Mouse (Mus musculus): Measurements from ENCODE around the gene Slc48a1. TPM values are rescaled to one million over a fixed set of nuclear protein-coding genes. Genes with fewer than 3 reads are reported as not detected.

The Slc48a1 gene
- total RNA-seq (2018; cell fraction: chromatin; rRNA removed), result 10 to 100 TPM in 23 of 26 experiments, 1 to 10 TPM in 3; 5.9 to 65.0 (median 26.1) TPM
- total RNA-seq (2018; cell fraction: cytosol; rRNA removed), result 100 to 1,000 TPM; 109 to 241 (median 184) TPM
- total RNA-seq (2018; cell fraction: nucleus; rRNA removed), result 100 to 1,000 TPM in 5 of 26 experiments, 10 to 100 TPM in 21; 24.4 to 186 (median 60.9) TPM
- 221 to 258 TPM (median 233 TPM) in 3 replicates for polyA plus RNA-seq (2018)

- H3K79me2 ChIP-seq (ENCODE audit: inconsistent target), result no peaks in the 10 kb centered on the region
- H3K36me3 ChIP-seq (ENCODE audit: inconsistent target), result no peaks in the 10 kb centered on the region
- no peak within 1 kb of the TSS for H3K4me3 ChIP-seq (ENCODE audit: inconsistent target)
- WGBS (ENCODE audit: missing documents), result 92% methylated on average over 7 of the region's 8 CpGs
- H3K27ac ChIP-seq, result no peak within 1 kb of the TSS
These were observed at the start of gene Slc48a1 for GRCm38 (mm10) chr15:97778311-97779098. Gene Slc48a1, plus strand, starts transcription at chr15:97778520.

GRCm38 (mm10) chr15:97728804-97729203 is 49.5 kb upstream of the Slc48a1 start:
- H3K36me3 ChIP-seq (ENCODE audit: inconsistent target), result no peaks in the 10 kb centered on the region
- no peaks in the 10 kb centered on the region for H3K79me2 ChIP-seq (ENCODE audit: inconsistent target)
- 63% methylated on average over 7 of the region's 7 CpGs for whole genome bisulfite sequencing (ENCODE audit: missing documents)
- no peak overlapping the region for H3K27ac ChIP-seq
- no peak overlapping the region for H3K4me3 ChIP-seq (ENCODE audit: inconsistent target)

GRCm38 (mm10) chr15:97730365-97730764 is 48.0 kb upstream of the Slc48a1 start:
- Histone ChIP-seq H3K79me2 (ENCODE audit: inconsistent target) (no peaks in the 10 kb centered on the region), H3K36me3 (ENCODE audit: inconsistent target) (no peaks in the 10 kb centered on the region), H3K4me3 (ENCODE audit: inconsistent target) (no peak overlapping the region), H3K27ac (no peak overlapping the region)
- WGBS (ENCODE audit: missing documents), result 89% methylated on average over 6 of the region's 6 CpGs

GRCm38 (mm10) chr15:97731111-97731510 is 47.2 kb upstream of the Slc48a1 start, which contains the start of gene Endou:
Gene Endou, minus strand, starts transcription at chr15:97731339.
- Histone ChIP-seq H3K4me3 (ENCODE audit: inconsistent target) (no peak within 1 kb of the TSS), H3K79me2 (ENCODE audit: inconsistent target) (no peaks in the 10 kb centered on the region), H3K27ac (no peak within 1 kb of the TSS), H3K36me3 (ENCODE audit: inconsistent target) (no peaks in the 10 kb centered on the region)
- WGBS (ENCODE audit: missing documents), result 72% methylated on average over 8 of the region's 8 CpGs

GRCm38 (mm10) chr15:97731988-97732387 is 46.3 kb upstream of the Slc48a1 start:
- H3K27ac ChIP-seq, result no peak overlapping the region
- no peaks in the 10 kb centered on the region for H3K79me2 ChIP-seq (ENCODE audit: inconsistent target)
- no peak overlapping the region for H3K4me3 ChIP-seq (ENCODE audit: inconsistent target)
- H3K36me3 ChIP-seq (ENCODE audit: inconsistent target), result no peaks in the 10 kb centered on the region
- 94% methylated on average over 11 of the region's 11 CpGs for WGBS (ENCODE audit: missing documents)

- no peak overlapping the region for H3K4me3 ChIP-seq (ENCODE audit: inconsistent target)
- no peaks in the 10 kb centered on the region for H3K36me3 ChIP-seq (ENCODE audit: inconsistent target)
- no peak overlapping the region for H3K27ac ChIP-seq
- no peaks in the 10 kb centered on the region for H3K79me2 ChIP-seq (ENCODE audit: inconsistent target)
- WGBS (ENCODE audit: missing documents), result 97% methylated on average over 7 of the region's 7 CpGs
These were observed 39.4 kb upstream of the Slc48a1 start for GRCm38 (mm10) chr15:97738923-97739322.

GRCm38 (mm10) chr15:97740283-97740732 is 38.0 kb upstream of the Slc48a1 start:
- Histone ChIP-seq H3K36me3 (ENCODE audit: inconsistent target) (no peaks in the 10 kb centered on the region), H3K79me2 (ENCODE audit: inconsistent target) (no peaks in the 10 kb centered on the region), H3K27ac (no peak overlapping the region), H3K4me3 (ENCODE audit: inconsistent target) (no peak overlapping the region)
- WGBS (ENCODE audit: missing documents), result 98% methylated on average over 9 of the region's 9 CpGs

GRCm38 (mm10) chr15:97741662-97742061 is 36.7 kb upstream of the Slc48a1 start:
- H3K27ac ChIP-seq, result no peak overlapping the region
- 91% methylated on average over 12 of the region's 12 CpGs for WGBS (ENCODE audit: missing documents)
- no peaks in the 10 kb centered on the region for H3K36me3 ChIP-seq (ENCODE audit: inconsistent target)

GRCm38 (mm10) chr15:97742074-97742473 is 36.2 kb upstream of the Slc48a1 start:
- H3K27ac ChIP-seq, result no peak overlapping the region
- no peak overlapping the region for H3K4me3 ChIP-seq (ENCODE audit: inconsistent target)
- no peaks in the 10 kb centered on the region for H3K36me3 ChIP-seq (ENCODE audit: inconsistent target)
- H3K79me2 ChIP-seq (ENCODE audit: inconsistent target), result no peaks in the 10 kb centered on the region
- WGBS (ENCODE audit: missing documents), result 41% methylated on average over 7 of the region's 7 CpGs

More at GRCm38 (mm10) chr15:97741662-97742061, 36.7 kb upstream of the Slc48a1 start:
- Histone ChIP-seq H3K4me3 (ENCODE audit: inconsistent target) (no peak overlapping the region), H3K79me2 (ENCODE audit: inconsistent target) (no peaks in the 10 kb centered on the region)

GRCm38 (mm10) chr15:97742600-97742999 is 35.7 kb upstream of the Slc48a1 start:
- no peaks in the 10 kb centered on the region for H3K36me3 ChIP-seq (ENCODE audit: inconsistent target)
- H3K79me2 ChIP-seq (ENCODE audit: inconsistent target), result no peaks in the 10 kb centered on the region
- 49% methylated on average over 4 of the region's 4 CpGs for WGBS (ENCODE audit: missing documents)
- no peak overlapping the region for H3K4me3 ChIP-seq (ENCODE audit: inconsistent target)
- no peak overlapping the region for H3K27ac ChIP-seq

GRCm38 (mm10) chr15:97743210-97743609 is 35.1 kb upstream of the Slc48a1 start:
- Histone ChIP-seq H3K36me3 (ENCODE audit: inconsistent target) (no peaks in the 10 kb centered on the region), H3K27ac (no peak overlapping the region), H3K79me2 (ENCODE audit: inconsistent target) (no peaks in the 10 kb centered on the region), H3K4me3 (ENCODE audit: inconsistent target) (no peak overlapping the region)
- 85% methylated on average over 5 of the region's 5 CpGs for WGBS (ENCODE audit: missing documents)

GRCm38 (mm10) chr15:97743961-97744525 is 34.3 kb upstream of the Slc48a1 start:
- no peaks in the 10 kb centered on the region for H3K79me2 ChIP-seq (ENCODE audit: inconsistent target)
- no peaks in the 10 kb centered on the region for H3K36me3 ChIP-seq (ENCODE audit: inconsistent target)
- H3K27ac ChIP-seq, result no peak overlapping the region
- 89% methylated on average over 12 of the region's 12 CpGs for WGBS (ENCODE audit: missing documents)
- H3K4me3 ChIP-seq (ENCODE audit: inconsistent target), result no peak overlapping the region

GRCm38 (mm10) chr15:97744930-97745329 is 33.4 kb upstream of the Slc48a1 start:
- Histone ChIP-seq H3K27ac (no peak overlapping the region), H3K36me3 (ENCODE audit: inconsistent target) (no peaks in the 10 kb centered on the region; the same call in 1 of the 2 replicates), H3K79me2 (ENCODE audit: inconsistent target) (no peaks in the 10 kb centered on the region), H3K4me3 (ENCODE audit: inconsistent target) (no peak overlapping the region)
- WGBS (ENCODE audit: missing documents), result 49% methylated on average over 10 of the region's 10 CpGs

GRCm38 (mm10) chr15:97745331-97745730 is 33.0 kb upstream of the Slc48a1 start:
- Histone ChIP-seq H3K36me3 (ENCODE audit: inconsistent target) (no peaks in the 10 kb centered on the region; the same call in 1 of the 2 replicates), H3K4me3 (ENCODE audit: inconsistent target) (no peak overlapping the region), H3K27ac (no peak overlapping the region), H3K79me2 (ENCODE audit: inconsistent target) (no peaks in the 10 kb centered on the region)
- WGBS (ENCODE audit: missing documents), result 85% methylated on average over 10 of the region's 10 CpGs

- H3K27ac ChIP-seq, result no peak overlapping the region
- 91% methylated on average over 9 of the region's 10 CpGs for WGBS (ENCODE audit: missing documents)
These were observed 32.0 kb upstream of the Slc48a1 start for GRCm38 (mm10) chr15:97746278-97746677.

More at GRCm38 (mm10) chr15:97746278-97746677, 32.0 kb upstream of the Slc48a1 start:
- Histone ChIP-seq H3K79me2 (ENCODE audit: inconsistent target) (no peaks in the 10 kb centered on the region), H3K36me3 (ENCODE audit: inconsistent target) (no peaks in the 10 kb centered on the region; the same call in 1 of the 2 replicates), H3K4me3 (ENCODE audit: inconsistent target) (no peak overlapping the region)

Measured in macrophage (primary cell).